Mouse (Mus musculus) left cerebral cortex, adult 8-10 months (tissue): ENCODE data around the gene Aco2. TPM values are rescaled to one million over a fixed set of nuclear protein-coding genes. Genes with fewer than 3 reads are reported as not detected.

Source experiments
- DNase-seq, 2 experiments: peaks; one replicate each; pipeline ENCODE4 v3.0.0; 2022; ENCODE audit warnings: low spot score in 2 of 2
- total RNA-seq, 4 experiments: library from RNA; stranded (reverse); gene quantifications; 2 replicates each; pipeline ENCODE4 v1.2.4; 2022

The Aco2 gene
- total RNA-seq, 4 experiments from 2014 or later: 453 to 537 (median 485) TPM

- no peak for DNase-seq
Measured at GRCm38 (mm10) chr15:81949076-81949475, 77.0 kb downstream of the Aco2 start.

- no peak for DNase-seq
Measured at GRCm38 (mm10) chr15:81949476-81950131, 77.5 kb downstream of the Aco2 start.

GRCm38 (mm10) chr15:81950716-81951115 lies 78.6 kb downstream of the Aco2 start:
- no peak for DNase-seq

- no peak for DNase-seq
Measured at GRCm38 (mm10) chr15:81951159-81951558, 79.0 kb downstream of the Aco2 start.

- DNase-seq: no peak
Measured at GRCm38 (mm10) chr15:81952310-81952709, 80.2 kb downstream of the Aco2 start.

- no peak for DNase-seq
Measured at GRCm38 (mm10) chr15:81954151-81954583, 82.1 kb downstream of the Aco2 start.

GRCm38 (mm10) chr15:81954716-81955115 lies 82.6 kb downstream of the Aco2 start:
- DNase-seq: peak in 1 of 2 experiments; percentile 7

GRCm38 (mm10) chr15:81955414-81955813 lies 83.3 kb downstream of the Aco2 start:
- peak in 1 of 2 experiments; percentile 6 for DNase-seq

GRCm38 (mm10) chr15:81956457-81956856 lies 84.3 kb downstream of the Aco2 start:
- DNase-seq: peak in 1 of 2 experiments; percentile 23

GRCm38 (mm10) chr15:81957598-81957997 lies 85.5 kb downstream of the Aco2 start:
- DNase-seq: peak in 1 of 2 experiments; percentile 47

GRCm38 (mm10) chr15:81958906-81959305 lies 86.8 kb downstream of the Aco2 start:
- DNase-seq: no peak

- DNase-seq: peak; percentile 87 to 98
Measured at GRCm38 (mm10) chr15:81960171-81961077, 88.3 kb downstream of the Aco2 start, which contains the start of gene Pmm1. Gene Pmm1 (minus strand): TSS chr15:81960930.

GRCm38 (mm10) chr15:81961078-81961451 lies 89.0 kb downstream of the Aco2 start:
- no peak for DNase-seq

- DNase-seq: no peak
Measured at GRCm38 (mm10) chr15:81964262-81964661, 92.2 kb downstream of the Aco2 start.

Other genes starting within 250 kb of the Aco2 start
- 10 to 100 TPM; 39.8 to 45.8 (median 43.9) TPM for gene L3mbtl2, start 208.4 kb upstream of the Aco2 start, total RNA-seq
- 10 to 100 TPM in 3 of 4 experiments, 1 to 10 TPM in 1; 9.7 to 14.7 (median 13.1) TPM for gene Chadl, start 175.0 kb upstream of the Aco2 start, total RNA-seq
- gene Zc3h7b, start 127.3 kb upstream of the Aco2 start, total RNA-seq: 100 to 1,000 TPM; 147 to 167 (median 158) TPM
- 100 to 1,000 TPM; 200 to 222 (median 212) TPM for gene Rangap1, start 126.8 kb upstream of the Aco2 start, total RNA-seq
- gene Tef, start 69.9 kb upstream of the Aco2 start, total RNA-seq: 100 to 1,000 TPM; 255 to 311 (median 291) TPM
- 10 to 100 TPM; 26.6 to 40.2 (median 33.5) TPM for gene Tob2, start 13.5 kb upstream of the Aco2 start, total RNA-seq
- 10 to 100 TPM; 38.1 to 43.5 (median 38.2) TPM for gene Phf5a, start 398 bp upstream of the Aco2 start, total RNA-seq
- gene Polr3h, start 53.9 kb downstream of the Aco2 start, total RNA-seq: 10 to 100 TPM; 52.4 to 56.6 (median 55.3) TPM
- gene Csdc2, start 64.5 kb downstream of the Aco2 start, total RNA-seq: 10 to 100 TPM; 73.0 to 81.8 (median 75.8) TPM
- 100 to 1,000 TPM; 180 to 198 (median 188) TPM for gene Pmm1, start 88.6 kb downstream of the Aco2 start, total RNA-seq
- gene 1700029P11Rik, start 108.2 kb downstream of the Aco2 start, total RNA-seq: not detected
- gene Xrcc6, start 115.5 kb downstream of the Aco2 start, total RNA-seq: 10 to 100 TPM; 21.9 to 28.5 (median 26.0) TPM
- 100 to 1,000 TPM in 2 of 4 experiments, 10 to 100 TPM in 2; 81.8 to 126 (median 105) TPM for gene Desi1, start 161.6 kb downstream of the Aco2 start, total RNA-seq
- gene Snu13, start 175.3 kb downstream of the Aco2 start, total RNA-seq: 100 to 1,000 TPM; 103 to 133 (median 117) TPM
- not detected for gene 4930407I10Rik, start 186.8 kb downstream of the Aco2 start, total RNA-seq
- gene Mei1, start 197.7 kb downstream of the Aco2 start, total RNA-seq: 1 to 10 TPM; 3.9 to 5.5 (median 4.0) TPM